Mouse (Mus musculus): ENCODE data around the gene Rtl3.

The Rtl3 gene

DNA sequence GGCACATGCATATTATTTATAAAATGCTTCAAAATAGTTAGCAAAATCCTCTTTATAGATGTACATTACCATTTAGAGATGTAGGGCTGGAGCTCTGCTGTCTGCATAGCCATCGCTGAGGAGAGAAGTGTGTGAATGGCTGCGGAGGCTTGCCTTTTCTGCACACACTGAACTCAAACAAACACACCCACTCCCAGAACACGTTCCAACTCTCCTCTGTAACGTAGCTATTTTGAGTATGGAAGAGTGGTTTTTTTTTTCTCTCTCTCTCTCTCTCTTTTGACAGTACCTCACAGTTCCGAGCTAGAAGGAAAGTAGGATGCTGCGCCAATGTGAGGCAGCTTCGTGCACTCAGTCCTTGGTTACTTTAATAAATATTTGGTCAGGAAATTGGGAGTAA is at the start of gene Rtl3:
Rtl3 (minus strand) TSS at position 236 of the 400 bp plus-strand sequence.
- no peak for DNase-seq

DNA sequence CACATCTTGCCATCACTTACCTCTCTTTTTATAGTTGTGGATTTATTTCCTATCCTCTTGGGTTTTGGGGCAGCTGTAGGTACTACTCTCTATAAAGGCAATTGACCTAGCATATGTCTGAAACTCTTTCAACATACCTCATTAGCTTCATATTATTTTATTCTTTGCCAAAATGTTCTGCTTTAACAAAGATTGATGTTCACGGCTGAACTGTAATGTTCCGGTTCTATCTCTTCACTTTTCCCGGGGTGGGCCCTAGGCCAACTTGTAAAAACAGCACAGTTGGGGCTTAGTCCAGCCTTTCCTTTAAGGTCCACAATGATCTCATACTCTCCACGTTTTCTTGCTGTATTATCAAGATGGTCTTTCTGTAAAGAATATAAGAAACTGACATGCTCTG is 31.9 kb upstream of the Rtl3 start:
- DNase-seq, result peak; percentile 0

DNA sequence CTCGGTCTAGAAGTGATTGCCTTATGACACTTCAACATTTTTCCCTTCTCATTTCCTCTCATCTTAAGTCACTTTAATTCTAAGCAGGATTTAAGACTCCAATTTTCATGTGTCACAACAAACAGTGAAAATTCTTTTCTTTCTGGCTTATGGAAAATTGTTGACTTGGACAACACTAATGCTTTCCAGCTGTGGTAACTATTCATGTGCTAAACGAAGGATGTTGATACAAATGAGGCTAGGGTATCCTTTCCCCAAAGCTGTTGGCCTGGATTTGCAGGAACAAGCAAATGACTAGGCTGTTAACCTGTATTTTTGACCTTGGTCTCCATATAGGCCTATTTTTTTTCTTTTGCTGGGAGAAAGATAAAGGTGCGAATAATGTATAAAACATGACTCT is 31.4 kb upstream of the Rtl3 start:
- DNase-seq, result no peak

DNA sequence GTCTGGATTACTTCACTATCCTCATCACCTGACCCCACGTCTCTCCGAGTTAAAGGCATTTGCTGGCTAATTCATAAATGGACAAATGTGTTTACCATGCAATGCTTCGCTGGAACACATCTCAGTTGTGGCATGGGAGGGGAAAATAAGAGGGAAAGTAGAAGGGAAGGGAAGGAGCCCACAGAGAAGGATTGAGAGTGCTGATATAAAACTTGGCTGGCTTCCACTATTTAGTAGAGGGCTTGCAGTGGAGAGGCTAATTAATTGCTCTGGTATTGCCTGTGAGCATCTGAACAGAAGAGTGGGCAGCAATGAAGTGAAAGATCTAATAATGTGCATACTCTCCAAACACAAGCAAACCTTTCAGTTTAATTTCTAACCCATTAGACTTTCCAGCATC is 31.0 kb upstream of the Rtl3 start:
- DNase-seq, result no peak

DNA sequence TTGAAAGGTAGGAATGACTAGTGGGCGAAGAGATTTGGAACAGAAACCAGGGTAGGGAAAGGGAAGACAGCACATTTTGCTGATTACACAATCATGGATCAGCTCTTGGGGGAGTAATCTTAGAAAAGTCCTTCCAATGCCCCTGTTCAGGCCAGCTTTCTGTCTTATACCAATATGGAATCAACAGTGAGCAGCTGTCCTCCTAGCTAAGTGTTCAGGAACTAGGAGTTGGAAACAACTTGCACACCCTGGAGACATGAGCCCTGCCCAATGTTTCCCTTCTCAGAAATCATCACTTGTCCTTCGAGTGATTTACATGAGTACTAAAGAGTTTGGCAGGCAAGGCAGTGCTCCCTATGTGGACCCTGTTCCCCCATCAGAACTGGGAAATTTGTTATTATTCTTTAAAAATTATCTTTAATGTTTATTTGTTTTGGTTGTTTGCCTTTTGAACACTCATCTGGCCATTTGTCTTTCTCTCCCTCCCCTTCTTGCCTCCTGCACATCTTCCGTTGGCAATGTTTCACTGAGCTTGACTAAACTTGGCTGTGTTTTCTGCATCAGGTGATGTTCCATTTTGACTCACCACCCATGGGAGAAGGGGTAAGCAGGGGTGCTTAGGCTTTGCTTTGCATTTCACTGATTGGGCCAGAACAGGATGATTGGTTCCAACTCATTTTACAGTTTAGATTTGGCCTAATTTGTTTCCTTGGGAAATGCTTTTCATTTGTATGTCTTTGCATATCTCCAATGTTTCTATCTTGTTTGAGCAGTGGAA is 13.3 kb upstream of the Rtl3 start:
- no peak for DNase-seq

DNA sequence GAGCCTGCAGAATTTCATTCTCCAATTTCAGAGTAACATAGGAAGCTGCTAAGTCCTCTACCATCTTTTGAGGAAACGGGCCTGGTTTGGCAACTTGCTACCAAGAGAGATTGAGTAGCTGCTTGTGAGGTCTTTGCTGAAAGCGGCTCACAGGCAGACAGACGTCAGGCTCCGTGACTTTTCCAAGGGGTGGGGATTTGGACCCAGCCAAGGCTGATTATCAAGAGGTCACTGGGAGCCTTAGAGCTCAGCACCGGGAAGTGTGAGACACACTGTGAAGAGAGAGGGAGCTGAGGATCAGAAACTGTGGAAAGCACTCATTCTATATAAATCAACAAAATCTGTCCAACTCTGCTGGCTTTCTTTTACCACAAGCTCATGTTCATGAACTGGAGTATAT is 853 bp downstream of the Rtl3 start:
- DNase-seq, result peak; percentile 7

DNA sequence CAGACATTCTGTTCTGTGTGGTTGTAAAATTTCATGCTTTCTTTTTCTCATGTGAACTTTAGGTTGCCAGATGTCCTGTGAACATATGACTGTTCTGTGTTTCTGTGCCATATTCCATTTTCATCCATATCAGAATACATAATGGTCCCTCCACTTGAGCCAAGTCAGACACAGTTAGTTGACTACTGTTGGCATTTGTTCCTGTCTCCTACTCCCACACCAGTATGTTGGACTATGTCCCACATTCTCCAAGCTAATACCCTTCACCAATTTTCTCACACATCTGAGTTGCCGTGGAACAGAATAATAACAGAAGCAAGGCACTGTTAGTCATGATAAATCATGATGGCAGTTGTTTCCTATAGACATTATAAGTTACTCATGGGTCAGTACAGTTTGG is 9.9 kb downstream of the Rtl3 start:
- DNase-seq, result no peak

DNA sequence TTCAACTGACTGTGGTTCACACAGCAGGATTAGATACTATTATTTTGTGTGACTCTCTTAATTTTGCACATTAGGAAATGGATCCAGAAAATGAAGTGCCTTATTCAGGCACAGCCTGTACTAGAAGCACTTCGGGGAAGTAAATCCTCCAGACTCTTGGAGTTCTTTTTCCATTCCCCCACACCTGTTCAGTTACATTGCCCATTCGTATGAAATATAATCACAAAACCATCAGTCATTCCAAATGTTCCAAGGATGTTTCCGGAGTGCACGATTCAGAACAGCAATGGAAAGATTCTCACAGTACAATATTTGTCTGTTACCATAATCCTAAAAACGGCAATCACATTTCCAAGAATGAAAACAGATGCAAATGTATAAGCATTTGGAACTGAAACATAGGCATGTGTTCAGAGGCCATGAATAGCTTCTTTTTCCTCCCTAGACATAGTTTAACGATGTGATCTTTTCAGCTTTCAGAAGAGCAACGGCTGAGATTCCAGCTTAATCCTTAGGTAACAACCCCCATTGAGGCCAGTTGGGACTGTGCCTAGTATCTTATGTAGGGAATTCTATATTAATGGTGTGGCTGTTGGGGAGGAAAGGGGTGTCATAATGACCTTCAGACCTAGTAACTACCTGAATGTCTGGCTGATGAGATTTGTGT is 30.8 kb downstream of the Rtl3 start:
- no peak for DNase-seq

DNA sequence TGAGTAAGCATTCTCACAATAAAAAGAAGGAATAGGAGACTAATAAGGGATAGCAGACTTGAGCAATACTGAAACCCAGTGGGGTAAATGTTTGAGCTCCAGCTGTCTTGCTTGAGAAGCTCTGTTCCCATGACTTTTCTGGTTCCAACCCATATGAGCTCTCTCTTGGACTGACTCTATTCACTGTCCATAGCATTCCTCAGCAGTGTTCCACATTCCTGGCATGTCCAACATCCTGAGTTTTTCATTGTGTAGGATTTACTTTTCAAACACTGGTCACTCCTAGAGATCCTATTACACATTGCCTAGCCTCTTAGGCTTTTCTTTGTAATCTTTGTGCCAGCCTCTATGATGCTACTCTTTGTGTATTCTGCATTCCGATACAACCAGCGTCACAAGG is 36.1 kb downstream of the Rtl3 start:
- no peak for DNase-seq

DNA sequence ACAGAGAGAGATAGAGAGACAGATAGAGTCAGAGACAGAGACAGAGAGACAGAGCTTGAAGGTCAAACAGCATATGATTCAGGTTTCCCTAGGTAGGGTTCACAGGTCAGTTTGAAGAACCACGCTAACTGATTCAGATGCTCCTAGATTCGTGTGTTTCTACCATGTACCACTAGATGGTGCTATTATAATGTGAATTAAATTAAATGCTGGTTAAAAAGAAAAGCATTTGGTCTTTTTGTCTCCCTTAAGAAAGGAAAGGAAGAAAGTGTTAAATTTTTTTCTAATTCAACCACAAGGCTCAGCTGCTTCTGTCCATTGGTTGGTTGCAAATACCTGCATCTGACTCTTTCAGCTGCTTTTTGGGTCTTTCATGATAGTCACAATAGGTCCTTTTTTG is 45.8 kb downstream of the Rtl3 start:
- no peak for DNase-seq
